Mouse (Mus musculus) fat pad, adult 2 months (tissue): ENCODE results near the gene Olfr1502.
"Not testable (repeated sequence)": the region's sequence is repeated elsewhere in the genome, so short reads cannot be mapped to it uniquely, and the experiment has no call there.

Source experiments
- DNase-seq: peaks from one replicate; pipeline ENCODE4 v3.0.0-alpha.2; 2011; ENCODE audit warnings: low read depth, low spot score; ENCODE audit errors: extremely low read depth

Gene Olfr1502

DNA sequence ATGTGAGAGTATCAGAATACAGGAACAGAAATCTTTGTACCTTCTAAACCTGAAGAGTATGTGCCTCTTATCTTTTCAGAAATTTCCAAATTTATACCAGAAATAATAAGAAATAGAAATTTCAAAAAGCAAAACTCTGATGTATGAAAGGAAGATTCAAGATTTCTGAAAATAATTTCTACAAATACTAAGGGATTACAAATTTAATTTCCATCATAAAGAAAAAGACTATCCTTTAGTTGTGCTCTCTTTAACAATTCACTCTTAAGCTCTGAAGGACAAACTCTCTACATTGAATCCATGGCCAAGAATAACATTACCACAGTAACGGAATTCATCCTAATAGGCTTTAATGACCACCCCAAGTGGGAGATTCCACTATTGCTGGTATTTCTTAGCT lies at the start of gene Olfr1502:
TSS of gene Olfr1502 (plus strand) at position 301 of the 400 bp plus-strand sequence.
- DNase-seq: no peak

GRCm38 (mm10) chr19:13812823-13813222 lies 48.8 kb upstream of the Olfr1502 start:
- no peak for DNase-seq

GRCm38 (mm10) chr19:13818827-13819226 lies 42.8 kb upstream of the Olfr1502 start:
- DNase-seq: no peak

GRCm38 (mm10) chr19:13819347-13819746 lies 42.2 kb upstream of the Olfr1502 start, which contains the start of gene Olfr1499:
TSS of gene Olfr1499 (minus strand) at chr19:13819447.
- no peak for DNase-seq

GRCm38 (mm10) chr19:13820847-13821246 lies 40.7 kb upstream of the Olfr1502 start:
- no peak for DNase-seq

DNA sequence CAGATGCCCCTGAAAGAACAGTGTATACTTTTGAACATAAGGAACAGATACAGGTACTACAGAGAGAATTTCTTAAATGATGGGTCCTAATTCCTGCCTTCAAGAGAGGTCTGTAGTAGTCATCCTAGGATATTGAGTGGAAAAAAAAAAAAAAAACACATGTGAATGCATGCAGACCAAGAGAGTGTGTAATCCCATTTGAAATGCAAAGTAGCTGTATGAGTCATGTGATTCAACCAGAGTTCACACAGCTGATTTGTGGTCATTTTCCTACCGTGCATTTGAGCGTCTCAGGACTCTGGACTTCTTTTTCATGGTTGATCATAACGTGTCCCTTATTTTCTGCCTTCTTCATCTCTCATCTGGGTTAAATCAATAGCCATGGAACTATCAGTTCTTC lies 33.1 kb upstream of the Olfr1502 start:
- no peak for DNase-seq

DNA sequence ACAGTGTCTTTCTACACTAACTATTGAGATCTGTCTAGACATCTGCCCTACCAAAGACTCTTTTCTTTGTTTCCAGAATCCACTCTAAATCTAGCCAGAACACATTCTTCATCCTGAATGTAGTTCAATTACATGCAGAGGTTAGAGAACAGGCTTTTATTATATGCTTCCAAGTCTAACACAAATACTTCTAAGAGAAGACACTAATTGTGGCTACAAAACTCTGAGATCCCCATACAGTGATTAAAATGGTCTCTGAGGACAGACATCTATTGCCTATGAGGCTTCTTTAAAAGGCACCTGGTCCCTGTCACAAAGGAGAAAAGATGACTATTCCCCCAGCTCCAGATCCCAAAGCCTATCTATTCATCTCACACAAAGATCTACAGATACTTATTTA lies 31.2 kb upstream of the Olfr1502 start, which contains the start of gene Olfr1500:
TSS of gene Olfr1500 (minus strand) at position 101 of the 400 bp plus-strand sequence.
- DNase-seq: no peak

- DNase-seq: not testable (repeated sequence)
These were observed 11.0 kb upstream of the Olfr1502 start, which contains the start of gene Olfr1501 for GRCm38 (mm10) chr19:13850592-13850991. TSS of gene Olfr1501 (minus strand) at chr19:13850692.

GRCm38 (mm10) chr19:13897828-13898227 lies 36.2 kb downstream of the Olfr1502 start, which contains the start of gene Olfr1504:
TSS of gene Olfr1504 (minus strand) at chr19:13897928.
- DNase-seq: no peak
